Mouse (Mus musculus) olfactory bulb, adult 2 months (tissue): ENCODE measurements around the gene Isg20.

Experiments used
- CTCF ChIP-seq: fragments of 200-500 bp; IDR thresholded peaks from 2 replicates; pipeline ENCODE4 v1.5.1; 2012; ENCODE audit warnings: low read depth, mild to moderate bottlenecking, low read length, moderate library complexity; ENCODE audit not compliant: insufficient read depth
- POLR2A ChIP-seq: fragments of 200-500 bp; IDR thresholded peaks from 2 replicates; pipeline ENCODE4 v1.6.1; 2012; ENCODE audit warnings: mild to moderate bottlenecking, low read depth, low read length, moderate library complexity; ENCODE audit not compliant: insufficient read depth

DNA sequence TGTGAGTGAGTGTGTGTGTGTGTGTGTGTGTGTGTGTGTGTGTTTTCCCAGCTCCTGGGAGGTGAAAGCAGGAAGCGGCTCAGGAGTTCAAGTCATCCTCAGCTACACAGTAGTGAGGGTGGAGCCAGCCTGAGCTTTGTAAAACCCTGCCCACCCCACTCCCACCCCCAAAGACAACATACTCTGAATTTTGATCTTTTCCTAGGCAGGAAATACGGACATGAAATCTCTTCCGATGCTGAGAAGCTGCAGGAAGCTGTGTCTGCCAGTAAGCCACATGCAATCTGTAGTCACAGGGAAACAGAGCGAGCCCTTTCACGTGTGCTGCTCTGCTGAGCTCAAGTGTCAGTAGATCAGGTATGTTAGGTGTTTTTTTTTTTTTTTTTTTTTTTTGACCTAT lies 44.5 kb upstream of the Isg20 start:
- TF ChIP-seq CTCF (no peak), POLR2A (no peak)
